Mouse (Mus musculus) heart, postnatal 0 days (tissue): ENCODE results near the gene B3gat3. TPM values are rescaled to one million over a fixed set of nuclear protein-coding genes. Genes with fewer than 3 reads are reported as not detected.
A peak's percentile ranks its signal among the peaks of the same experiment; 100 is the strongest.

Experiments
- ATAC-seq: fragments of 200-750 bp; cut with Nextera tagmentation; 2 replicates; pipeline ENCODE4 v1.8.0; 2017; ENCODE audit warnings: low read depth, moderate number of reproducible peaks, moderate library complexity; ENCODE audit not compliant: insufficient read depth
- DNase-seq: peaks from one replicate; pipeline ENCODE4 v3.0.0-alpha.2; 2016; ENCODE audit warnings: low spot score
- H3K27ac ChIP-seq: fragments of 300-500 bp; sonication (generic); 2 replicates; pipeline ENCODE4 v1.5.1; 2014; ENCODE audit warnings: low read depth, mild to moderate bottlenecking
- H3K27me3 ChIP-seq: fragments of 300-500 bp; sonication (generic); 2 replicates; pipeline ENCODE4 v1.6.1; 2014; ENCODE audit warnings: low read length, mixed read lengths; ENCODE audit not compliant: control insufficient read depth, insufficient read depth
- H3K36me3 ChIP-seq: fragments of 300-500 bp; sonication (generic); replicated peaks from 2 replicates; pipeline ENCODE4 v1.6.1; 2014; ENCODE audit warnings: low read length, mixed read lengths; ENCODE audit not compliant: control insufficient read depth, insufficient read depth
- H3K4me1 ChIP-seq: fragments of 300-500 bp; sonication (generic); 2 replicates; pipeline ENCODE4 v1.6.1; 2014; ENCODE audit warnings: antibody characterized with exemption; ENCODE audit not compliant: control insufficient read depth, insufficient read depth
- H3K4me2 ChIP-seq: fragments of 300-500 bp; sonication (generic); 2 replicates; pipeline ENCODE4 v1.6.1; 2014; ENCODE audit warnings: low read depth, mild to moderate bottlenecking, low read length, moderate library complexity
- H3K4me3 ChIP-seq: fragments of 300-500 bp; sonication (generic); 2 replicates; pipeline ENCODE4 v1.5.1; 2014; ENCODE audit warnings: low read depth, low read length
- H3K9ac ChIP-seq: fragments of 300-500 bp; sonication (generic); replicated peaks from 2 replicates; pipeline ENCODE4 v1.6.1; 2014; ENCODE audit warnings: low read depth, low read length, mixed read lengths
- H3K9me3 ChIP-seq: fragments of 300-500 bp; sonication (generic); replicated peaks from 2 replicates; pipeline ENCODE4 v1.6.1; 2016; ENCODE audit warnings: low read length; ENCODE audit not compliant: control insufficient read depth
- CTCF ChIP-seq: IDR thresholded peaks from 2 replicates; pipeline ENCODE4 v1.5.1; 2016; ENCODE audit warnings: antibody characterized with exemption, control low read depth, low read depth
- EP300 ChIP-seq: IDR thresholded peaks from 2 replicates; pipeline ENCODE4 v1.6.1; 2016; ENCODE audit warnings: antibody characterized with exemption, low read depth
- WGBS: fragments of 180-500 bp; shearing (Covaris S2); extraction: QIAGEN DNeasy Blood & Tissue Kit; methylation state at CpG from one replicate; pipeline ENCODE4 v1.1.7; 2014; 5-methylcytosine and 5-hydroxymethylcytosine counted together
- polyA plus RNA-seq: library from polyadenylated mRNA; unstranded; fragments of >200 nt; fragmentation: Nextera tagmentation; extraction: Ambion mirVana; gene quantifications from 2 replicates; pipeline ENCODE4 v1.2.1, GENCODE M21; 2015
- total RNA-seq: library from RNA; depleted of rRNA; stranded (reverse); fragments of >200 nt; gene quantifications from 2 replicates; pipeline ENCODE4 v1.2.3, GENCODE M21; 2014; ENCODE audit warnings: low replicate concordance

B3gat3 gene
- total and polyA plus RNA-seq, 2 experiments from 2014 or later: 26.8 to 54.2 TPM

- Histone ChIP-seq H3K36me3 (peaks cover 39% of the 10 kb centered on the region), H3K27ac (no peak overlapping the region), H3K4me2 (no peak overlapping the region), H3K27me3 (no peaks in the 10 kb centered on the region), H3K4me1 (0 out of 2 replicates have a peak, but pooled peaks cover 9% of the 10 kb centered on the region), H3K4me3 (no peak overlapping the region), H3K9ac (no peak overlapping the region), H3K9me3 (no peaks in the 10 kb centered on the region)
- no peak for ATAC-seq
- no peak for TF ChIP-seq EP300
- no peak for DNase-seq
- 85% methylated on average over 12 of the region's 12 CpGs for WGBS
These were observed 7.8 kb downstream of the B3gat3 start for GRCm38 (mm10) chr19:8927891-8928525.

GRCm38 (mm10) chr19:8928689-8929223 lies 8.6 kb downstream of the B3gat3 start:
- Histone ChIP-seq H3K9me3 (no peaks in the 10 kb centered on the region), H3K9ac (peak overlapping the region; percentile 80)
- ATAC-seq: no peak; the same call in 1 of the 2 replicates

GRCm38 (mm10) chr19:8929224-8930088 lies 9.3 kb downstream of the B3gat3 start, which contains the start of the genes Rom1 and Eml3:
Gene Rom1 (minus strand): TSS chr19:8929356.
Gene Eml3 (plus strand): TSS chr19:8929552.
- 0 out of 2 replicates have a peak, but pooled peaks cover 9% of the 10 kb centered on the region for H3K4me1 ChIP-seq
- under 1% methylated on average over 66 of the region's 74 CpGs for WGBS
- ATAC-seq (peak; percentile 83), DNase-seq (peak; percentile 79)
- H3K9ac ChIP-seq: peak within 1 kb of the TSS; percentile 80
- no peaks in the 10 kb centered on the region for H3K27me3 ChIP-seq
- H3K9me3 ChIP-seq: no peaks in the 10 kb centered on the region
- TF ChIP-seq CTCF (no peak; the same call in 1 of the 2 replicates), EP300 (no peak)
- H3K4me2 ChIP-seq: peak within 1 kb of the TSS; percentile 89
- H3K36me3 ChIP-seq: peaks cover 35% of the 10 kb centered on the region
- H3K27ac ChIP-seq: peak within 1 kb of the TSS; percentile 82
- peak within 1 kb of the TSS; percentile 74 for H3K4me3 ChIP-seq

More at GRCm38 (mm10) chr19:8928689-8929223, 8.6 kb downstream of the B3gat3 start:
- peak overlapping the region; percentile 74 for H3K4me3 ChIP-seq
- H3K36me3 ChIP-seq: peaks cover 31% of the 10 kb centered on the region
- 0 out of 2 replicates have a peak, but pooled peaks cover 9% of the 10 kb centered on the region for H3K4me1 ChIP-seq
- peak overlapping the region; percentile 82; the same call in 1 of the 2 replicates for H3K27ac ChIP-seq
- peak overlapping the region; percentile 89 for H3K4me2 ChIP-seq
- 20% methylated on average over 16 of the region's 16 CpGs for WGBS
- TF ChIP-seq CTCF: no peak
- TF ChIP-seq EP300: no peak
- DNase-seq: no peak
- H3K27me3 ChIP-seq: no peaks in the 10 kb centered on the region

GRCm38 (mm10) chr19:8930117-8930516 lies 9.9 kb downstream of the B3gat3 start:
- H3K4me2 ChIP-seq: peak overlapping the region; percentile 89
- ATAC-seq: no peak
- peak overlapping the region; percentile 74 for H3K4me3 ChIP-seq
- TF ChIP-seq EP300 (no peak), CTCF (no peak)
- H3K4me1 ChIP-seq: 0 out of 2 replicates have a peak, but pooled peaks cover 9% of the 10 kb centered on the region
- H3K27me3 ChIP-seq: no peaks in the 10 kb centered on the region
- 12% methylated on average over 11 of the region's 11 CpGs for WGBS
- peaks cover 41% of the 10 kb centered on the region for H3K36me3 ChIP-seq
- peak overlapping the region; percentile 82 for H3K27ac ChIP-seq
- no peaks in the 10 kb centered on the region for H3K9me3 ChIP-seq
- peak overlapping the region; percentile 80 for H3K9ac ChIP-seq
- no peak for DNase-seq

GRCm38 (mm10) chr19:8930771-8931170 lies 10.6 kb downstream of the B3gat3 start:
- TF ChIP-seq CTCF (no peak), EP300 (no peak)
- Histone ChIP-seq H3K9ac (no peak overlapping the region), H3K4me3 (peak overlapping the region; percentile 74), H3K27me3 (no peaks in the 10 kb centered on the region), H3K27ac (no peak overlapping the region), H3K9me3 (no peaks in the 10 kb centered on the region), H3K4me2 (peak overlapping the region; percentile 89), H3K4me1 (0 out of 2 replicates have a peak, but pooled peaks cover 9% of the 10 kb centered on the region), H3K36me3 (peaks cover 39% of the 10 kb centered on the region)
- ATAC-seq: no peak
- no peak for DNase-seq
- 82% methylated on average over 7 of the region's 7 CpGs for WGBS
